19 mouse cellular contexts compared by ENCODE assay signal in genomic region chr11:79717271-79717670, GRCm38 (mm10).
DNase-seq lines count a peak whose midpoint lies in the region; ATAC-seq and TF ChIP-seq lines count a peak whose summit lies in the region.
"Had no signal": no experiment of that assay in that cellular context is flagged by ENCODE, and none has a peak within 500 bp of the region (broad histone marks: within the 10 kb centered on the region; RNA-seq: fewer than 3 reads in every experiment).

No protein-coding gene starts in this region.

- TF ChIP-seq POLR2A in liver, adult 2 months (IDR thresholded peaks at IDR 0.05; ENCODE audit: extremely low read depth, insufficient read depth, low read length): no peak

- H3K27ac ChIP-seq in hindbrain, embryonic 13.5 days: no peak overlapping the region
- no peak overlapping the region for H3K27ac ChIP-seq in hindbrain, embryonic 10.5 days
- peak overlapping the region; percentile 88 for H3K27ac ChIP-seq in liver, adult 2 months (replicated peaks; ENCODE audit: insufficient read depth, low read depth, low read length)
- H3K27ac ChIP-seq in liver, postnatal 0 days (ENCODE audit: low read depth): no peak overlapping the region
- H3K27ac ChIP-seq: forebrain, embryonic 12.5 days; hindbrain, embryonic 14.5 days had no signal

- no peak for ATAC-seq in hindbrain, embryonic 13.5 days (ENCODE audit: low FRiP score)
- no peak for ATAC-seq in liver, postnatal 0 days
- ATAC-seq: CD4-positive, CD25-positive, alpha-beta regulatory T cell, adult 4 months; forebrain, embryonic 16.5 days had no signal

- H3K36me3 ChIP-seq in hindbrain, embryonic 13.5 days: no peaks in the 10 kb centered on the region
- no peaks in the 10 kb centered on the region for H3K36me3 ChIP-seq in hindbrain, embryonic 10.5 days
- no peaks in the 10 kb centered on the region for H3K36me3 ChIP-seq in liver, adult 2 months (ENCODE audit: control insufficient read depth, insufficient read depth, low read length)
- H3K36me3 ChIP-seq in liver, postnatal 0 days (replicated peaks; ENCODE audit: insufficient read depth, low read length): no peaks in the 10 kb centered on the region
- H3K36me3 ChIP-seq: forebrain, embryonic 12.5 days; heart, embryonic 12.5 days had no signal

- H3K9ac ChIP-seq in hindbrain, embryonic 13.5 days: 0 out of 2 replicates have a peak overlapping the region, but pooled peaks have one; percentile 5
- H3K9ac ChIP-seq in liver, adult 2 months (ENCODE audit: low read depth, low read length): peak overlapping the region; percentile 7; the same call in 1 of the 2 replicates
- H3K9ac ChIP-seq in liver, postnatal 0 days (replicated peaks): no peak overlapping the region
- H3K9ac ChIP-seq: forebrain, embryonic 12.5 days; heart, embryonic 12.5 days; hindbrain, embryonic 14.5 days had no signal

- H3K9me3 ChIP-seq in hindbrain, embryonic 13.5 days: no peaks in the 10 kb centered on the region
- no peaks in the 10 kb centered on the region for H3K9me3 ChIP-seq in hindbrain, embryonic 10.5 days
- H3K9me3 ChIP-seq in liver, postnatal 0 days (ENCODE audit: low read length): no peaks in the 10 kb centered on the region
- H3K9me3 ChIP-seq: forebrain, embryonic 12.5 days; heart, embryonic 12.5 days had no signal

- no peak overlapping the region for H3K4me2 ChIP-seq in hindbrain, embryonic 13.5 days
- H3K4me2 ChIP-seq in liver, postnatal 0 days (ENCODE audit: low read depth, low read length): no peak overlapping the region
- H3K4me2 ChIP-seq: forebrain, embryonic 12.5 days; heart, embryonic 12.5 days; hindbrain, embryonic 14.5 days had no signal

- WGBS in hindbrain, embryonic 13.5 days: 82% methylated on average over 3 of the region's 3 CpGs
- WGBS in hindbrain, embryonic 10.5 days: 74% methylated on average over 3 of the region's 3 CpGs
- WGBS in liver, adult 2 months: 20% methylated on average over 3 of the region's 3 CpGs
- WGBS in liver, postnatal 0 days (ENCODE audit: insufficient replicate concordance): 57% methylated on average over 3 of the region's 3 CpGs

- no peak for TF ChIP-seq CTCF in liver, adult 2 months (IDR thresholded peaks at IDR 0.05; ENCODE audit: low read depth, low read length)
- TF ChIP-seq CTCF in liver, postnatal 0 days (IDR thresholded peaks at IDR 0.05; ENCODE audit: low read depth): no peak

- DNase-seq in adrenal gland, postnatal 14 days: peak; percentile 55
- no peak for DNase-seq in adrenal gland, postnatal 25 days
- DNase-seq in hindbrain, embryonic 10.5 days (ENCODE audit: low spot score): no peak
- DNase-seq in liver, adult 2 months (ENCODE audit: extremely low read depth, low read depth, low spot score): peak; percentile 75
- DNase-seq in liver, postnatal 0 days: no peak
- peak; percentile 86 for DNase-seq in fat pad, adult 2 months (ENCODE audit: extremely low read depth, low read depth, low spot score)
- DNase-seq in kidney, adult 18-20 months: no peak
- DNase-seq: adrenal gland, postnatal 10 days; B cell, adult 2 months; cerebellum, adult 2 months; cerebellum, postnatal 10 days; gastrocnemius, postnatal 25 days; heart, postnatal 4 days had no signal

- no peak for TF ChIP-seq EP300 in liver, postnatal 0 days (IDR thresholded peaks at IDR 0.05; ENCODE audit: low read depth)

- H3K4me3 ChIP-seq in hindbrain, embryonic 13.5 days: no peak overlapping the region
- H3K4me3 ChIP-seq in hindbrain, embryonic 10.5 days: no peak overlapping the region
- no peak overlapping the region for H3K4me3 ChIP-seq in liver, adult 2 months (ENCODE audit: insufficient read depth, low read depth, low read length)
- H3K4me3 ChIP-seq in liver, postnatal 0 days (ENCODE audit: low read depth, low read length): no peak overlapping the region
- H3K4me3 ChIP-seq: forebrain, embryonic 12.5 days; heart, embryonic 12.5 days had no signal

- peaks cover 30% of the 10 kb centered on the region for H3K27me3 ChIP-seq in hindbrain, embryonic 13.5 days
- H3K27me3 ChIP-seq in hindbrain, embryonic 10.5 days (ENCODE audit: insufficient read depth, poor library complexity, severe bottlenecking): peaks cover 28% of the 10 kb centered on the region
- H3K27me3 ChIP-seq in liver, adult 2 months (ENCODE audit: control insufficient read depth, insufficient read depth, low read length): no peaks in the 10 kb centered on the region
- 0 out of 2 replicates have a peak, but pooled peaks cover 4% of the 10 kb centered on the region for H3K27me3 ChIP-seq in liver, postnatal 0 days (ENCODE audit: insufficient read depth, low read length)

- H3K79me2 ChIP-seq in liver, adult 2 months (ENCODE audit: control insufficient read depth, insufficient read depth, low read length): peaks cover 26% of the 10 kb centered on the region; the same call in 1 of the 2 replicates

- peaks cover 23% of the 10 kb centered on the region for H3K4me1 ChIP-seq in hindbrain, embryonic 13.5 days (replicated peaks)
- H3K4me1 ChIP-seq in hindbrain, embryonic 10.5 days (replicated peaks): peaks cover 38% of the 10 kb centered on the region
- H3K4me1 ChIP-seq in liver, adult 2 months (ENCODE audit: control insufficient read depth, insufficient read depth, low read length): peaks cover 54% of the 10 kb centered on the region
- H3K4me1 ChIP-seq in liver, postnatal 0 days (ENCODE audit: insufficient read depth): peaks cover 25% of the 10 kb centered on the region

Comparison
In these comparisons a context has a peak if more than half of its experiments do, and no peak if none do; other contexts are left out.
1. DNase-seq: peak in adrenal gland, postnatal 14 days (single experiment), liver, adult 2 months (single experiment) and fat pad, adult 2 months (single experiment); none in adrenal gland, postnatal 25 days (single experiment), hindbrain, embryonic 10.5 days (single experiment), liver, postnatal 0 days (single experiment) and kidney, adult 18-20 months (single experiment).